Mouse (Mus musculus) forebrain, embryonic 15.5 days (tissue): ENCODE results near the gene Olfr524. TPM values are rescaled to one million over a fixed set of nuclear protein-coding genes. Genes with fewer than 3 reads are reported as not detected.

ENCODE experiments used
- ATAC-seq: fragments of 200-750 bp; cut with Nextera tagmentation; replicated peaks from 2 replicates; pipeline ENCODE4 v1.8.0; 2017; ENCODE audit warnings: mild to moderate bottlenecking, moderate TSS enrichment, moderate library complexity
- H3K27ac ChIP-seq: fragments of 300-500 bp; sonication (generic); replicated peaks from 2 replicates; pipeline ENCODE4 v1.5.1; 2015; ENCODE audit warnings: mild to moderate bottlenecking, inconsistent platforms
- H3K27me3 ChIP-seq: fragments of 300-500 bp; sonication (generic); 2 replicates; pipeline ENCODE4 v1.6.1; 2015; ENCODE audit warnings: inconsistent platforms
- H3K36me3 ChIP-seq: fragments of 300-500 bp; sonication (generic); 2 replicates; pipeline ENCODE4 v1.6.1; 2015; ENCODE audit warnings: mild to moderate bottlenecking, inconsistent platforms
- H3K4me1 ChIP-seq: fragments of 300-500 bp; sonication (generic); 2 replicates; pipeline ENCODE4 v1.6.1; 2015; ENCODE audit warnings: inconsistent platforms
- H3K4me2 ChIP-seq: fragments of 300-500 bp; sonication (generic); replicated peaks from 2 replicates; pipeline ENCODE4 v1.6.1; 2015; ENCODE audit warnings: mild to moderate bottlenecking, inconsistent platforms
- H3K4me3 ChIP-seq: fragments of 300-500 bp; sonication (generic); 2 replicates; pipeline ENCODE4 v1.5.1; 2015; ENCODE audit warnings: mild to moderate bottlenecking, inconsistent platforms
- H3K9ac ChIP-seq: fragments of 300-500 bp; sonication (generic); replicated peaks from 2 replicates; pipeline ENCODE4 v1.6.1; 2015; ENCODE audit warnings: mild to moderate bottlenecking, inconsistent platforms
- H3K9me3 ChIP-seq: fragments of 300-500 bp; sonication (generic); 2 replicates; pipeline ENCODE4 v1.6.1; 2016; ENCODE audit warnings: inconsistent platforms
- WGBS: fragments of 180-500 bp; shearing (Covaris S2); methylation state at CpG from one replicate; pipeline ENCODE4 v1.1.7; 2015; ENCODE audit warnings: mixed read lengths; 5-methylcytosine and 5-hydroxymethylcytosine counted together
- polyA plus RNA-seq: library from polyadenylated mRNA; unstranded; fragments of >200 nt; fragmentation: Nextera tagmentation; extraction: Ambion mirVana; gene quantifications from 2 replicates; pipeline ENCODE4 v1.2.1, GENCODE M21; 2015

Olfr524 gene
- polyA plus RNA-seq, 1 experiment from 2014 or later = not detected

DNA sequence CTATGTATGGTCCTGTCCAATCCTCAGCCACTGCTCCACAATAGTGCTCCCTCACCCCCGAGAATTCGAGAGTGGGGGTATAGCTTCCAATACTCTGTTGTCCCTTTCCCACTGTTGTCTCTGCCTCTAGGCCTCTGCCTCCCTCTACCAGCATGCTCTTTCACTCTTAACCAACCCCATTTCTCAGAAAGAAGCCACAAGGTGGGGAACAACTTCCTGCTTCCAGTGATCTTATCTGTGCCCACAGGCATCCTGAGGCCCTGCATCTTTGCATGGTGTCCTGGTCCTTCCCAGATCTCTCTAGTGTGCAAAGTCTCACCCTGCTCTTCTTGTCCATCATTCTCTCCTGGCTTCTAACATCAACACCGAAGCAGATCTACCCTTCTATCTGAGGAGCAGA, 1.1 kb upstream of the Olfr524 start:
- 99% methylated on average over 3 of the region's 3 CpGs for WGBS
- Histone ChIP-seq H3K9me3 (no peaks in the 10 kb centered on the region), H3K36me3 (no peaks in the 10 kb centered on the region), H3K4me3 (no peak overlapping the region), H3K4me2 (no peak overlapping the region), H3K4me1 (no peaks in the 10 kb centered on the region), H3K27me3 (no peaks in the 10 kb centered on the region), H3K27ac (no peak overlapping the region), H3K9ac (no peak overlapping the region)
- no peak for ATAC-seq

DNA sequence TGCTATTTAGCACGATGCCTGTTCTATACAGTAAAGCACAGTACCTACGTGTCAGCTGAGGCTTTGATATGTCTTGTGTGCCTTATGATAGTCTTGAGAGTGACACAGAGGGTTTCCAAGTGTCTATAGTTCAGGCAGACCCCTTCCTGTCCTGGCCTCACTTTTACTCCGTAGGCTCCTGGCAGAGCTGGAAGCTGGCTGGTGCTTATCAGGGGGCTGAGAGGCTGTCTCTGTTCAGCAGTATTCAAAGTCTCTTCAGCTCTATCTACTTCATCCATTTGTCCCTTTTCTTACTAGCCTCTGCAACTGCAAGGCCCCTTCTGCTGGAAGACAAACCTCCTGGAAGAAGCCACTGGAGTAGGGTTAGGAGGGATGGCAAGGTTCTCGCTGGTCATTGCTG, 4.7 kb downstream of the Olfr524 start:
- H3K36me3 ChIP-seq = no peaks in the 10 kb centered on the region
- H3K27me3 ChIP-seq = no peaks in the 10 kb centered on the region
- H3K4me3 ChIP-seq = no peak overlapping the region
- no peak for ATAC-seq
- no peaks in the 10 kb centered on the region for H3K4me1 ChIP-seq
- 92% methylated on average over 4 of the region's 4 CpGs for WGBS
- H3K9me3 ChIP-seq = no peaks in the 10 kb centered on the region
- no peak overlapping the region for H3K9ac ChIP-seq
- H3K4me2 ChIP-seq = no peak overlapping the region
- H3K27ac ChIP-seq = no peak overlapping the region

DNA sequence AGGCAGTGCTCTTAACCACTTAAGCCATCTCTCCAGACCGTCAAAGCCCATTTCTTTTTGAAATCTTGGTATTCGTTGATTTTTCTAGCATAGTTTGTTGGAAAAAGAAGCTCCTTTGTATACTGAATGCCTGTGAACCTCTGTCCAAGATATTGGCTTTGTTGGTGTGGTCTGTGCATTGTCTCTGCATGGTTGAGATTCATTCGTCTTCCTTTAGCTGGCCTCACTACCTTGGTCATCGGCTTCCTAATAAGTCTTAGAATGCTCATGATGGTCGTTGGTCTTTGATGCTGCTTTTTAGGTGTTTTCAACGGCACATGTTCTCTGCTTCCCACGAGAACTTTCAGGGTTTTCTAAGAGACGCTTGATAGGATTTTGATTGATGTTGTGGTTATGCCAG, 9.8 kb downstream of the Olfr524 start:
- 87% methylated on average over 8 of the region's 8 CpGs for WGBS
- H3K27ac ChIP-seq = no peak overlapping the region

DNA sequence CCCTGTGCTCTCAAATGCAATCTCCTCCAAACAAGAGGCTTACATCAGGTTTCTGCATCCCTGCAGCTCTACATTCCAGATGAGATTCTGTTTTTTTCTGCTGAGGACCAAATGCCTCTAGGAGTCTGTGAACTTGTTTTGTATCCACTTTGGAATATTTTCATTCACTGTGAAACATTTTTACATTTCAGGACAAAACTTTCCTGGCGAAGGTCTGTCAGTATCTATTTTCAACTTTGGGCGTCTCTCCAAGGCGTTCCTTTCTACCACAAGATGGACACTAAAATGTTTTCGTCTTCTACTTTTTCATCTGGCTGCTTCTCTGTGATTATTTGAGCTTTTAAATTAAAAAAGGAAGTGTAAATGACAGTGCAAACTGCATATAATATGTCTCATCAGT, 11.7 kb downstream of the Olfr524 start:
- Histone ChIP-seq H3K4me2 (no peak overlapping the region), H3K27ac (no peak overlapping the region), H3K9ac (no peak overlapping the region), H3K36me3 (no peaks in the 10 kb centered on the region), H3K9me3 (no peaks in the 10 kb centered on the region), H3K4me1 (no peaks in the 10 kb centered on the region), H3K27me3 (no peaks in the 10 kb centered on the region), H3K4me3 (no peak overlapping the region)
- WGBS = 89% methylated on average over 4 of the region's 4 CpGs
- no peak for ATAC-seq

More for the DNA sequence above, 9.8 kb downstream of the Olfr524 start:
- Histone ChIP-seq H3K4me2 (no peak overlapping the region), H3K4me3 (no peak overlapping the region), H3K9me3 (no peaks in the 10 kb centered on the region), H3K36me3 (no peaks in the 10 kb centered on the region), H3K9ac (no peak overlapping the region), H3K27me3 (no peaks in the 10 kb centered on the region), H3K4me1 (no peaks in the 10 kb centered on the region)
- ATAC-seq = no peak

DNA sequence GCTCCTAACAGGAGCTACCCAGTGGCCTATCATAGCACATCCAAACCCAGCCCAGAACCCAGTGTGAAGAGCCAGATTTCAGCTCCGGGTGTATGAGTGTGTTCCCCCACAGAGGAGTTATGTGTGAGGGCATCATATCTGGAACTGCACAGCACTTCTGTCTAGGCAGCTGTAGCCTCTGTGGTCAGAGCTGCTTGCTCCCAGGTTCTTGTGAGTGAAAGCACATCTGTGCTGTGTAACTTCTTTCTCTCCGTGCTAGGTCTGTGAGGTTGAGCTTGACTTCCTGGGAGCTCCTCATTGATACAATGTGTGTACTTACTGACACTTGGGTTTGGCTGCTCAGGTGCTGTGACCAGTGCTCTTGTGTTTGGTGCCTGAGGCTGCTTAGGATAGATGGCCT, 12.9 kb downstream of the Olfr524 start:
- Histone ChIP-seq H3K4me2 (no peak overlapping the region), H3K9me3 (no peaks in the 10 kb centered on the region), H3K27me3 (no peaks in the 10 kb centered on the region), H3K36me3 (no peaks in the 10 kb centered on the region), H3K9ac (no peak overlapping the region), H3K27ac (no peak overlapping the region), H3K4me3 (no peak overlapping the region), H3K4me1 (no peaks in the 10 kb centered on the region)
- WGBS = 86% methylated on average over 2 of the region's 2 CpGs
- ATAC-seq = no peak

DNA sequence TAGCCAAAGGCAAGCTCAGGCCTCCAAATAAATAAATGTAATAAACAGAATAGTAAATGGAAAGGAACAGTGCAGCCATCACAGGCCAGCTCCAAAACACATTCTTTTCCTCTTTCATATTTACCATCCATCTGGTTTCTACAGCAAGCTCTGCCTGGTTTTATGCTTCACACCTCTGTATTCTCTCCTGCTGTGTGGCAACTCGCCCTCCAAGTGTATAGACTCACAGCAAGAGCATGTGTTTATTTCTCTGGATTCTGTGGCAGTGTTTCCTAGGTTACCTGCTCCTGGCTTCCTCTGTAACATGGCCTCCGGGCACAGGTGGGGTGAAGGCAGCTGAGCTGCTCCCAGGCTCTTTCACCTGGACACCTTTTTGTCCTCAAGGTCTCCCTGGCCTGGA, 13.3 kb downstream of the Olfr524 start:
- no peak overlapping the region for H3K4me2 ChIP-seq
- H3K4me3 ChIP-seq = no peak overlapping the region
- ATAC-seq = no peak
- no peaks in the 10 kb centered on the region for H3K4me1 ChIP-seq
- 59% methylated on average over 2 of the region's 2 CpGs for WGBS
- no peaks in the 10 kb centered on the region for H3K9me3 ChIP-seq
- H3K27me3 ChIP-seq = no peaks in the 10 kb centered on the region
- H3K9ac ChIP-seq = no peak overlapping the region
- no peak overlapping the region for H3K27ac ChIP-seq
- H3K36me3 ChIP-seq = no peaks in the 10 kb centered on the region

DNA sequence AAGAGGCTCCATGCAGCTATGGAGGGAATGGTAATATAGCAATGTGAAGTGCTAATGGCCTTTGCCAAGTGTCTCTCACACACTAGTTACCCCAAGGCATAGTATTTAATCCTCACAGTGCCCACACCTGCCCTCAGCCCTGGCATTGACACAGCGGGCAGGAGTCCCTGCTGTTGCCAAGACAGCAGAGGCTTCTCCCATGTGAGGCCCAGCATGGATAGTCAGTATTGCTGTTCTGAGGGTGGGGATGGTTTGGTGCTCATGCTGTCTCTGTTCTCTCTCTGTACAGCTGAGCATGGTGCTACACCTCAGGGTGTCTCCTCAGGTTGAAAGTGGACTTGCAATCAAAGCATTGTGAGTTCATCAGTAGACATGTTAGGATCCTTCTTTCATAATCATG, 15.3 kb downstream of the Olfr524 start:
- Histone ChIP-seq H3K4me3 (no peak overlapping the region), H3K4me1 (no peaks in the 10 kb centered on the region), H3K4me2 (no peak overlapping the region), H3K9me3 (no peaks in the 10 kb centered on the region), H3K36me3 (no peaks in the 10 kb centered on the region), H3K9ac (no peak overlapping the region), H3K27me3 (no peaks in the 10 kb centered on the region), H3K27ac (no peak overlapping the region)
- ATAC-seq = no peak
- 88% methylated on average over 1 of the region's 1 CpGs for WGBS

DNA sequence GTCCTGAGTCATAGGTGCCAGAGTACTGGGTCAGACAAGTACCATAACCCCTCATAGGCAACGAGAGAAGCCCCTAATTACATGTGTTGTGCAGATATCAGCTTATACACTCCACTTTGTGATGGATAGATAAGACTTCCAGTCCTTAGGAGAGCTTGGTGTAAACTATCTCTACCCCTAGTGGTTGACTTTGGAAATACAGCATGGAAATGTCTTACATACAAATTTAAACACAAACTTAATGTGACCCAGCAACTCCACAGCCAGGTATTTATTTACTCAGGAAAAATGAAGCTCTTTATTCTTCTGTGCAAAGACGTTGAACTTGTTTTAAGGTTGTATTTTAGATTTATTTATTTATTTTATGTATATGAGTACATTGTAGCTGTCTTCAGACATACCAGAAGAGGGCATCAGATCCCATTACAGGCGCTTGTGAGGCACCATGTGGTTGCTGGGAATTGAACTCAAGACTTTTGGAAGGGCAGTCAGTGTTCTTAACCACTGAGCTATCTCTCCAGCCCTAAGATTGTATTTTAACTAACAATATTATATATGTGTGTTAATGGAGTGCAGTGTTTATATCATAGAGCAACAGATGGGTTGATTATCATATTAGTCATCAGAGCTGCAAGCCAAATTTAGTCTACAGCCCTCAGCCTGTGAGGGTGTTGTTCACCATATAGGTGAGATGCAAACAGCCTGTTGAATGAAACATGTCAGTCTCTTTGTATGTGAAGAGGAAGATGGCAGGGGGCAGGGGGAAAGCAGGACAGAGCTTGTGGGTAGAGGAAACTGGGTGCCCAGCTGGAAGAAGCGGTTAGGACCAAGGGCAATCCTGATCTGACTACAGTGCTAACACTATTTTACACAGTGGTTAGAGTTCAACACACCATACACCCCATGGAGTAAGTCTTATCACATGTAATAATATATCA, 17.1 kb downstream of the Olfr524 start:
- Histone ChIP-seq H3K36me3 (no peaks in the 10 kb centered on the region), H3K27ac (no peak overlapping the region), H3K27me3 (no peaks in the 10 kb centered on the region), H3K4me2 (no peak overlapping the region), H3K4me3 (no peak overlapping the region), H3K4me1 (no peaks in the 10 kb centered on the region), H3K9ac (no peak overlapping the region), H3K9me3 (no peaks in the 10 kb centered on the region)
- ATAC-seq = no peak
- WGBS = 63% methylated on average over 4 of the region's 4 CpGs

DNA sequence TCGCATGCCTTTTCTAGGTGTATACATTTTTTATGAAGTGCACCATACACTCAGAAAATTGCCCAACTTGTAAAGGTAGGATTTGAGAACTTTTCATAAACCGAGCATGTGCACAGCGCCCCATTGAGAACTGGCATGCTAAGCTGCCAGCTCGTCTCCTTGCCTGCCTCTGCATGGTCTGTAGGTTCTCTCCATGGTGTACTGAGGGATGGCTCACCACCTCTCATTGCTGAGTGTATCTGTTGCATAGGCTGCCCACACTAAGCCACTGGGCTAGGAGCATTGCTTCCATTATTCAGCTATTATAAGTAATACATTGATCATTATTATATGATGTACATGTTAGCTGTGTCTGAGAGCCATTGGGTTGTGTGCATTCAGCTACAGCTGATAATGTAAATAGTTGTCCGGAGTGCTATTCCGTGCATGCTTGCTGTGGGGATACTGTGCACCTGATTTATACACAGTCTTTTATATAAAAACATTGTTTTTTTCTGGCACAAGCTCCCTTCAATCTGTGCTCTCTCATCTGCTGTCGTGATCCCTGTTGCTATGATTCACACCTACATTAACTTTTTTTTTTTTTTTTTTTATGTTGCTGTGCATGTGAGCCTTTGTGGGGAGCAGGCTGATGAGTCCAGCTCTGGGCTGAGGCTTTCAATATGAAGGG, 17.9 kb downstream of the Olfr524 start:
- Histone ChIP-seq H3K9ac (no peak overlapping the region), H3K27me3 (no peaks in the 10 kb centered on the region), H3K4me2 (no peak overlapping the region), H3K36me3 (no peaks in the 10 kb centered on the region), H3K4me1 (no peaks in the 10 kb centered on the region), H3K4me3 (no peak overlapping the region), H3K27ac (no peak overlapping the region), H3K9me3 (no peaks in the 10 kb centered on the region)
- ATAC-seq = no peak
- WGBS = 81% methylated on average over 7 of the region's 7 CpGs

DNA sequence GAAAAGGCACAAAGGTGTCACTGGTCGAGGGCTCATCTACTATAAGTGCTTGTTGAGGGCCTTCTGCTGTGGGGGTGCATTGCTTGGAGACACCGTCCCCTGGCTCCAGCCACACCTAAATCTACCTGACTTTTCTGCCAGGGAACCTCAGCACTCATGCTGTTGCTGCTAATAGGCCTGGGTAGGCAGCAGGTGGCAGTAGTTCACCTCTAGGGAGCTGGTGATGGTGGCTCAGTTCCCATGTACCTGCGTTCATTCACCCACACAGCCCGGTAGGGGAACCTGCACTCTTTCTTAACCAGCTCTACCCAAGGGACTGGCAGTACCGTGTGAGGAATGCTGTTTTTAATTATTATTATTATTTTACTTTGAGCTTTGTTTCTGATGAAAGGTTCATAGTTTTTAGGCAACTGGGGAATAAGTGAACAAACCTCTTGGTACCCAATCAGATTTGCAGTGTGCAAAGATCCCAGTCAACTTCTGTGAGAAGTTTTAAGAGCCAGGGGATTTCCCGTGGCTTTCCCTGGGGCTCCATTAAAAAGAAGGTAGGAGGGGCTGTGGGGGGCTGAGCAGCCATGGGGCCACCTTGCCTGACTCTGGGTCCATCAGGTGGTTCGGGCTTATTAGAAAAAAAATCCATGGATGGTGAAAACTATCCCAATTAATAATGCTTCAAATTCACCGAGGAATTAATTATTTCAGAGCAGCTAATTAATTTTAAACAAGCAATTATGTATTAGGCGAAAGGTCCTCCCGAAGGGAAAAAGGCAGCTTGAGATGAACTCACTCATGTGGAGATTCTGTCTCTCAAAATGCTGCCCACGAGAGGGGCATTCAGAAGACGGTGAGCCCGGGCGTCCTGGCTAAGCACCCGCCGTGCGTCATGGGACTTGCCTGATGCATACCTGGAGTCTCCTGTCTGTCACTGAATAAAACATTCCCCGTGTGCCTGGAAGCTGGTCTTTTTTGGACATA, 18.8 kb downstream of the Olfr524 start:
- Histone ChIP-seq H3K9ac (no peak overlapping the region), H3K9me3 (no peaks in the 10 kb centered on the region), H3K36me3 (no peaks in the 10 kb centered on the region), H3K4me1 (no peaks in the 10 kb centered on the region), H3K4me3 (no peak overlapping the region), H3K27me3 (no peaks in the 10 kb centered on the region), H3K4me2 (no peak overlapping the region), H3K27ac (no peak overlapping the region)
- no peak for ATAC-seq
- WGBS = 49% methylated on average over 18 of the region's 18 CpGs

DNA sequence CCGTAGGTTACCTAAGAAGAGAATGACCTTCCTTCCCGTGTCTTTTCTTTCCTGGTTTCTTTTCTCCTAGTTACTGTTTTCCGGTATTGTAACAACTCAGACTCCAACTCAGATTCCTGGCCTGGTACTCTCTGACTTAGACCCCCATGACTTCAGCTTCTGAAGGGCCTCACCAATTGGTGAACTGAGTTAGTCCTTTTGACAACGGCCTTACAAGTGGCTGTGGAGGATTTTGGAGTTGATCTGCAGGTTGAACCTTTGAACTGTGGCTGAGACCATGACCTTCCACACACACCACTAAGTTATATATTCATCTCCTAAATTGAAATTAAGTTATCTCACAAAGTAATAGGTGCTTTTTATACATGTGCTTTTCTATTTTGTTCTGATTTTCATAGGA, 21.6 kb downstream of the Olfr524 start:
- Histone ChIP-seq H3K9me3 (no peaks in the 10 kb centered on the region), H3K4me1 (no peaks in the 10 kb centered on the region), H3K27me3 (no peaks in the 10 kb centered on the region), H3K4me3 (no peak overlapping the region), H3K9ac (no peak overlapping the region), H3K27ac (no peak overlapping the region), H3K4me2 (no peak overlapping the region), H3K36me3 (no peaks in the 10 kb centered on the region)
- no peak for ATAC-seq
- WGBS = 89% methylated on average over 4 of the region's 4 CpGs

DNA sequence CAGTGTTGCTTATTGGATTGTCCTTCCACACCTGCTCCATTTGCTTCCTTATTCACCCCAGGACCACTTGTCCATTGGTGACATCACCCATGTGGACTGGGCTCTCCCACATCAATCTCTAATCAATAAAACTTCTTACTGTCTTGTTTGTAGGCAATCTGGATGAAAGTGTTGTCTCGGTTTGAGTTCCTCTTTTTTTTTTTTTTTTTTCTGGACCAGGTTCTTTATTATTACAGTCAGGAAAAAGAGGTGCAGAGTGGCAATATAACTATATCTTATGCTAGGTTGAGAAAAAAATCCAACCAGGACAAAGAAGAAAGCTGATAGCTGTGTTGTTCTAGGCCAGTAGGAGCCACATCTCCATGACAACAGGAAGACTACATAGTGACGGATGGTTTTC, 25.1 kb downstream of the Olfr524 start:
- H3K9ac ChIP-seq = no peak overlapping the region
- ATAC-seq = no peak
- H3K27me3 ChIP-seq = no peaks in the 10 kb centered on the region
- H3K4me2 ChIP-seq = no peak overlapping the region
- H3K36me3 ChIP-seq = no peaks in the 10 kb centered on the region
- H3K27ac ChIP-seq = no peak overlapping the region
- H3K4me3 ChIP-seq = no peak overlapping the region
- WGBS = 92% methylated on average over 2 of the region's 2 CpGs
- H3K4me1 ChIP-seq = no peaks in the 10 kb centered on the region
- H3K9me3 ChIP-seq = no peaks in the 10 kb centered on the region
